Mouse (Mus musculus): ENCODE measurements around the gene Ncan. TPM values are rescaled to one million over a fixed set of nuclear protein-coding genes. Genes with fewer than 3 reads are reported as not detected.

Gene Ncan
- 0.26 and 0.34 TPM in 2 replicates for polyA plus RNA-seq (2014; fragmentation: Nextera tagmentation; extraction: Ambion mirVana)

- H3K9ac ChIP-seq (ENCODE audit: low read length): no peak within 1 kb of the TSS
- no peak within 1 kb of the TSS; a peak in 1 of 4 replicates for H3K4me3 ChIP-seq (ENCODE audit: control insufficient read depth in 1 of 2, insufficient read depth in 1 of 2, low read depth in 1 of 2, low read length in 2 of 2)
- H3K36me3 ChIP-seq (ENCODE audit: control insufficient read depth, insufficient read depth, low read length): no peaks in the 10 kb centered on the region
- H3K27me3 ChIP-seq (ENCODE audit: control insufficient read depth, insufficient read depth, low read length): peaks cover 64% of the 10 kb centered on the region
- H3K4me2 ChIP-seq (ENCODE audit: low read length): peak within 1 kb of the TSS; percentile 34; the same call in 1 of the 2 replicates
- no peaks in the 10 kb centered on the region for H3K9me3 ChIP-seq (ENCODE audit: control insufficient read depth, low read length)
- peaks cover 0 to 2% of the 10 kb centered on the region in 2 experiments; a peak in 1 of 4 replicates for H3K4me1 ChIP-seq (ENCODE audit: control insufficient read depth in 2 of 2, insufficient read depth in 2 of 2, low read length in 2 of 2)
- 0 out of 2 replicates have a peak, but pooled peaks have one; percentile 19 for ATAC-seq (ENCODE audit: insufficient number of reproducible peaks, insufficient read depth, low FRiP score, low read depth)
- H3K27ac ChIP-seq (replicated peaks in 1 of 2; ENCODE audit: control insufficient read depth in 1 of 2, insufficient read depth in 1 of 2, low read depth in 2 of 2, low read length in 2 of 2): no peak within 1 kb of the TSS
- WGBS: 5% methylated on average over 19 of the region's 19 CpGs
These were observed at the start of gene Ncan for GRCm38 (mm10) chr8:70120667-70121066. Gene Ncan (minus strand): TSS chr8:70120873.

GRCm38 (mm10) chr8:70170116-70170515 is 49.4 kb upstream of the Ncan start:
- WGBS: 59% methylated on average over 3 of the region's 3 CpGs
- Histone ChIP-seq H3K27me3 (ENCODE audit: control insufficient read depth, insufficient read depth, low read length) (peaks cover 15% of the 10 kb centered on the region), H3K4me1 (ENCODE audit: control insufficient read depth in 2 of 2, insufficient read depth in 2 of 2, low read length in 2 of 2) (peaks cover 10 to 24% of the 10 kb centered on the region in 2 experiments), H3K9me3 (ENCODE audit: control insufficient read depth, low read length) (no peaks in the 10 kb centered on the region), H3K4me3 (ENCODE audit: control insufficient read depth in 1 of 2, insufficient read depth in 1 of 2, low read depth in 1 of 2, low read length in 2 of 2) (no peak overlapping the region), H3K9ac (ENCODE audit: low read length) (no peak overlapping the region), H3K4me2 (ENCODE audit: low read length) (no peak overlapping the region), H3K36me3 (ENCODE audit: control insufficient read depth, insufficient read depth, low read length) (peaks cover 6% of the 10 kb centered on the region), H3K27ac (replicated peaks in 1 of 2; ENCODE audit: control insufficient read depth in 1 of 2, insufficient read depth in 1 of 2, low read depth in 2 of 2, low read length in 2 of 2) (no peak overlapping the region)
- no peak for ATAC-seq (ENCODE audit: insufficient number of reproducible peaks, insufficient read depth, low FRiP score, low read depth)

- peak overlapping the region; percentile 58 for H3K4me2 ChIP-seq (ENCODE audit: low read length)
- ATAC-seq (ENCODE audit: insufficient number of reproducible peaks, insufficient read depth, low FRiP score, low read depth): 0 out of 2 replicates have a peak, but pooled peaks have one; percentile 41
- H3K27ac ChIP-seq (replicated peaks in 1 of 2; ENCODE audit: control insufficient read depth in 1 of 2, insufficient read depth in 1 of 2, low read depth in 2 of 2, low read length in 2 of 2): no peak overlapping the region
- peak overlapping the region; percentile 15 to 19; a peak in 1 of 4 replicates for H3K4me3 ChIP-seq (ENCODE audit: control insufficient read depth in 1 of 2, insufficient read depth in 1 of 2, low read depth in 1 of 2, low read length in 2 of 2)
- H3K9me3 ChIP-seq (ENCODE audit: control insufficient read depth, low read length): no peaks in the 10 kb centered on the region
- peak overlapping the region; percentile 28; the same call in 1 of the 2 replicates for H3K9ac ChIP-seq (ENCODE audit: low read length)
- 4% methylated on average over 21 of the region's 21 CpGs for WGBS
- H3K27me3 ChIP-seq (ENCODE audit: control insufficient read depth, insufficient read depth, low read length): peaks cover 27% of the 10 kb centered on the region
- peaks cover 0 to 1% of the 10 kb centered on the region in 2 experiments; a peak in 1 of 4 replicates for H3K4me1 ChIP-seq (ENCODE audit: control insufficient read depth in 2 of 2, insufficient read depth in 2 of 2, low read length in 2 of 2)
- no peaks in the 10 kb centered on the region for H3K36me3 ChIP-seq (ENCODE audit: control insufficient read depth, insufficient read depth, low read length)
These were observed 45.9 kb upstream of the Ncan start for GRCm38 (mm10) chr8:70166504-70167110.

GRCm38 (mm10) chr8:70163316-70163715 is 42.6 kb upstream of the Ncan start:
- 86% methylated on average over 3 of the region's 3 CpGs for WGBS

GRCm38 (mm10) chr8:70160015-70160414 is 39.3 kb upstream of the Ncan start:
- Histone ChIP-seq H3K4me3 (ENCODE audit: control insufficient read depth in 1 of 2, insufficient read depth in 1 of 2, low read depth in 1 of 2, low read length in 2 of 2) (no peak overlapping the region), H3K4me2 (ENCODE audit: low read length) (no peak overlapping the region), H3K9ac (ENCODE audit: low read length) (no peak overlapping the region), H3K27me3 (ENCODE audit: control insufficient read depth, insufficient read depth, low read length) (peaks cover 11% of the 10 kb centered on the region), H3K36me3 (ENCODE audit: control insufficient read depth, insufficient read depth, low read length) (no peaks in the 10 kb centered on the region), H3K9me3 (ENCODE audit: control insufficient read depth, low read length) (no peaks in the 10 kb centered on the region), H3K27ac (replicated peaks in 1 of 2; ENCODE audit: control insufficient read depth in 1 of 2, insufficient read depth in 1 of 2, low read depth in 2 of 2, low read length in 2 of 2) (no peak overlapping the region), H3K4me1 (ENCODE audit: control insufficient read depth in 2 of 2, insufficient read depth in 2 of 2, low read length in 2 of 2) (0 out of 4 replicates have a peak, but pooled peaks cover 0 to 2% of the 10 kb centered on the region in 2 experiments)
- no peak for ATAC-seq (ENCODE audit: insufficient number of reproducible peaks, insufficient read depth, low FRiP score, low read depth)
- WGBS: 60% methylated on average over 13 of the region's 13 CpGs

More at GRCm38 (mm10) chr8:70163316-70163715, 42.6 kb upstream of the Ncan start:
- Histone ChIP-seq H3K4me1 (ENCODE audit: control insufficient read depth in 2 of 2, insufficient read depth in 2 of 2, low read length in 2 of 2) (no peaks in the 10 kb centered on the region), H3K4me3 (ENCODE audit: control insufficient read depth in 1 of 2, insufficient read depth in 1 of 2, low read depth in 1 of 2, low read length in 2 of 2) (no peak overlapping the region), H3K27ac (replicated peaks in 1 of 2; ENCODE audit: control insufficient read depth in 1 of 2, insufficient read depth in 1 of 2, low read depth in 2 of 2, low read length in 2 of 2) (no peak overlapping the region), H3K27me3 (ENCODE audit: control insufficient read depth, insufficient read depth, low read length) (peaks cover 27% of the 10 kb centered on the region), H3K9me3 (ENCODE audit: control insufficient read depth, low read length) (no peaks in the 10 kb centered on the region), H3K36me3 (ENCODE audit: control insufficient read depth, insufficient read depth, low read length) (no peaks in the 10 kb centered on the region), H3K9ac (ENCODE audit: low read length) (no peak overlapping the region), H3K4me2 (ENCODE audit: low read length) (no peak overlapping the region)
- no peak for ATAC-seq (ENCODE audit: insufficient number of reproducible peaks, insufficient read depth, low FRiP score, low read depth)

- no peak for ATAC-seq (ENCODE audit: insufficient number of reproducible peaks, insufficient read depth, low FRiP score, low read depth)
- Histone ChIP-seq H3K9ac (ENCODE audit: low read length) (no peak overlapping the region), H3K9me3 (ENCODE audit: control insufficient read depth, low read length) (no peaks in the 10 kb centered on the region), H3K4me2 (ENCODE audit: low read length) (no peak overlapping the region), H3K36me3 (ENCODE audit: control insufficient read depth, insufficient read depth, low read length) (no peaks in the 10 kb centered on the region), H3K27ac (replicated peaks in 1 of 2; ENCODE audit: control insufficient read depth in 1 of 2, insufficient read depth in 1 of 2, low read depth in 2 of 2, low read length in 2 of 2) (no peak overlapping the region), H3K4me3 (ENCODE audit: control insufficient read depth in 1 of 2, insufficient read depth in 1 of 2, low read depth in 1 of 2, low read length in 2 of 2) (no peak overlapping the region), H3K27me3 (ENCODE audit: control insufficient read depth, insufficient read depth, low read length) (peaks cover 8% of the 10 kb centered on the region), H3K4me1 (ENCODE audit: control insufficient read depth in 2 of 2, insufficient read depth in 2 of 2, low read length in 2 of 2) (0 out of 4 replicates have a peak, but pooled peaks cover 0 to 2% of the 10 kb centered on the region in 2 experiments)
- WGBS: 75% methylated on average over 4 of the region's 4 CpGs
These were observed 38.5 kb upstream of the Ncan start for GRCm38 (mm10) chr8:70159211-70159610.

GRCm38 (mm10) chr8:70158069-70158853 is 37.6 kb upstream of the Ncan start:
- Histone ChIP-seq H3K27me3 (ENCODE audit: control insufficient read depth, insufficient read depth, low read length) (peaks cover 1% of the 10 kb centered on the region), H3K4me2 (ENCODE audit: low read length) (peak overlapping the region; percentile 87), H3K4me1 (ENCODE audit: control insufficient read depth in 2 of 2, insufficient read depth in 2 of 2, low read length in 2 of 2) (0 out of 4 replicates have a peak, but pooled peaks cover 0 to 2% of the 10 kb centered on the region in 2 experiments), H3K36me3 (ENCODE audit: control insufficient read depth, insufficient read depth, low read length) (no peaks in the 10 kb centered on the region), H3K9ac (ENCODE audit: low read length) (peak overlapping the region; percentile 64), H3K27ac (replicated peaks in 1 of 2; ENCODE audit: control insufficient read depth in 1 of 2, insufficient read depth in 1 of 2, low read depth in 2 of 2, low read length in 2 of 2) (no peak overlapping the region), H3K4me3 (ENCODE audit: control insufficient read depth in 1 of 2, insufficient read depth in 1 of 2, low read depth in 1 of 2, low read length in 2 of 2) (peak overlapping the region; percentile 33 to 50), H3K9me3 (ENCODE audit: control insufficient read depth, low read length) (no peaks in the 10 kb centered on the region)
- 10% methylated on average over 40 of the region's 40 CpGs for WGBS
- ATAC-seq (ENCODE audit: insufficient number of reproducible peaks, insufficient read depth, low FRiP score, low read depth): peak; percentile 69
